Mouse (Mus musculus) brain, embryonic 14.5 days (tissue): ENCODE results near the gene BC034090.

ENCODE experiments used
- CTCF ChIP-seq: fragments of 200-500 bp; IDR thresholded peaks from 2 replicates; pipeline ENCODE4 v1.5.1; 2012; ENCODE audit warnings: inconsistent platforms, mild to moderate bottlenecking, moderate library complexity, borderline replicate concordance; ENCODE audit not compliant: insufficient read depth, insufficient read length; ENCODE audit errors: extremely low read depth
- POLR2A ChIP-seq: fragments of 200-500 bp; IDR thresholded peaks from 2 replicates; pipeline ENCODE4 v1.6.1; 2012; ENCODE audit warnings: mild to moderate bottlenecking, inconsistent platforms, borderline replicate concordance; ENCODE audit not compliant: poor library complexity, insufficient read depth, insufficient read length, severe bottlenecking; ENCODE audit errors: extremely low read depth

GRCm38 (mm10) chr1:155274976-155275375 lies 30.7 kb upstream of the BC034090 start:
- TF ChIP-seq POLR2A: no peak
- no peak for TF ChIP-seq CTCF
